Mouse (Mus musculus) cerebellum, adult 11 months (tissue): ENCODE data around the gene Sfxn1.

ENCODE experiments used
- DNase-seq: peaks from one replicate; pipeline ENCODE4 v3.0.0; 2022

Gene Sfxn1

GRCm38 (mm10) chr13:54143788-54144187, 72.1 kb downstream of the Sfxn1 start:
- DNase-seq = no peak

- DNase-seq = no peak
Observed at GRCm38 (mm10) chr13:54144624-54145023, 73.0 kb downstream of the Sfxn1 start.

- no peak for DNase-seq
Observed at GRCm38 (mm10) chr13:54147328-54147727, 75.7 kb downstream of the Sfxn1 start.

GRCm38 (mm10) chr13:54152421-54152820, 80.8 kb downstream of the Sfxn1 start:
- DNase-seq = no peak

GRCm38 (mm10) chr13:54152911-54153310, 81.2 kb downstream of the Sfxn1 start:
- DNase-seq = no peak

GRCm38 (mm10) chr13:54153672-54154218, 82.1 kb downstream of the Sfxn1 start:
- DNase-seq = no peak

- no peak for DNase-seq
Observed at GRCm38 (mm10) chr13:54155822-54156221, 84.2 kb downstream of the Sfxn1 start.
